Mouse (Mus musculus) left cerebral cortex, postnatal 4 days (tissue): Measurements from ENCODE around the gene Hes7. TPM values are rescaled to one million over a fixed set of nuclear protein-coding genes. Genes with fewer than 3 reads are reported as not detected.
"Not testable (repeated sequence)": the region's sequence is repeated elsewhere in the genome, so short reads cannot be mapped to it uniquely, and the experiment has no call there.

Source experiments
- DNase-seq: peaks from one replicate; pipeline ENCODE4 v3.0.0-alpha.2; 2022
- intact Hi-C: fragments of 180-260 bp; cut with DNase I; formaldehyde crosslinking; loops from one replicate; pipeline ENCODE4 v1.15.1; 2025
- total RNA-seq, 2 experiments: library from RNA; stranded (reverse); gene quantifications; 2 replicates each; pipeline ENCODE4 v1.2.3; 2021

Gene Hes7
- total RNA-seq, 2 experiments from 2014 or later = 2.3 to 2.6 TPM

DNA sequence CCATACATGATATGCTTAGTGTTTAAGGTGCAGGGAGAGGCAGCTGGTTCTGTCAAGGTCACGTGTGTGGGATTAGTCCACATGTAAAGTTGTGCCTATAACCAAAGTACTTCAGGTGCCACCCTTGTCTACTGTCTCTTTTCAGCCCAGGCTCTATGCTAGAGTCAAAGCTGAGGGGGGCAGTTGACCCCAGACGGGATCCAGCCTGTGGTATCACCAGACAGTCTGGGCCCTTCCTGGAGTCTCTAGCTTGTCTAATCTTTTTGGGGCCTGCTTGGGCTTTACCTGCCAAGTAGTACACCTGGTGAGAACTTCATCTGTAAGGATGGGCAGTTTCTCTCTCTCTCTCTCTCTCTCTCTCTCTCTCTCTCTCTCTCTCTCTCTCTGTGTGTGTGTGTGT is 32.6 kb upstream of the Hes7 start:
- intact Hi-C loops = no loop called here
- no peak for DNase-seq

DNA sequence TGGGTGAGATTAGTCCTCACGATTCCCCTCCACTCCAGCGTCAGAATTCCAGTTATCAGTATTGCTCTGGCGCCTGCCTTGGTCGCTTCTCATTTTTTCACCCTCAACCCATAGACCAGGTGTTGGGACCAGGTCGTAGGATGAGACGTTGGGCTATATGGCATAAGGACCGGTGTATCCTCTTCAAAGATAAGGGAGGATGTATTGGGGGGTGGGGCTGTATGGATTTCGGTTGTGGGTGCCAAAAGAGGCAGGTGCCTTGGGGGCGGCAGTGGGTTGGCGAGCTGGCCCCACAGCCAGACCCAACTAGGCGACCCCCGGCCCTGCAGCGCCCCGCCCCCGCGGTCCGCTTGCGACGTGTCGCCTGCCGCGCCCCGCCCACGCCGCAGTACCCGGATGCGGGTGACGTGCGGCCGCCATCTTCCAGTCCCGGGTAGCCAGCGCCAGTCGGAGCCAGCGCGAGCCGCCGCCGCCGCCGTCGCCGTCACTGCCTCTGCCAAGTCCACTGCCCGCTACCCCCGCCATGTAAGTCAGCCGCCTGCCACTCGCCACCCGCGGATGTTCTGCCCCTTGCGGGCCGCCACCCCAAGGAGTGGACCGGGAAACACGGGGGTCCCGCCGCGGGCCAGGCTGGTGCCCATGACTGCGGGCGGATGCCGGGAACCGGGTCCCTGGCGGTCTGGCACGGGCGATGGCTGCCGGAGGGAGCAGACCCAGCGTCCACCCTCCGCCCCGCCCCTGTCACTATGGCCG is 31.9 kb upstream of the Hes7 start, which contains the start of gene Vamp2:
Gene Vamp2, plus strand, starts transcription at position 388 of the 753 bp plus-strand sequence.
- intact Hi-C loops = no loop called here
- peak; percentile 96 for DNase-seq

DNA sequence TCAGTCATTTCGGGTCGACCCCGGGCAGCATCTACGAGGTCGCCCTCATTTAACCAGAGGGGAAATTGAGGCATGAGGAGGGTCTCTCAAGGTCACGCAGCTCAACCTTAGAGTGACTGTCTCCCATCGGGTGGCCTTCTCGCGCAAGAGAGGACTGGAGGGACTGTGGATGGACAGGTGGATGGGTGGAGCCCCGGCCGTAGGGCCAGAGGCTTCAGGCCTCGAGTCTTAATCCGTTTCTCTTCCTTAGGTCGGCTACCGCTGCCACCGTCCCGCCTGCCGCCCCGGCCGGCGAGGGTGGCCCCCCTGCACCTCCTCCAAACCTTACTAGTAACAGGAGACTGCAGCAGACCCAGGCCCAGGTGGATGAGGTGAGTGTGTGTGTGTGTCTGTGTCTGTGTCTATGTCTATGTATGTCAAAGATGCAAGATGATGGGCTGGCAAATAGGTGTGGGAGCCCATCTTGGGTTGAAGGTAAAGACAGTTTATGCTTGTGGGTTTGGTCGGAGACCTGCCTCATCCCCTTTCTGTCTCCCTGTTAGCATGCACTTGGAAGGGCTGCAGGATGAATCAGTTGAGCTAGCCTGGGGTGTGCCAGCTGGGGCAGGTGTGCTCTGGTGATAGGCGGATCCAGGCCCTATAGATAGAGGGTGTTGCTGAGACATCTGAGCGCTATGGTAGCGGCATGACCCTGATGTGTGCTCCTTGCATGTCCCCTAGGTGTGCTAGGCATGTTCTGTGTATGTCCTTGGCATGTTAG is 31.2 kb upstream of the Hes7 start:
- intact Hi-C loops = no loop called here
- DNase-seq = no peak

DNA sequence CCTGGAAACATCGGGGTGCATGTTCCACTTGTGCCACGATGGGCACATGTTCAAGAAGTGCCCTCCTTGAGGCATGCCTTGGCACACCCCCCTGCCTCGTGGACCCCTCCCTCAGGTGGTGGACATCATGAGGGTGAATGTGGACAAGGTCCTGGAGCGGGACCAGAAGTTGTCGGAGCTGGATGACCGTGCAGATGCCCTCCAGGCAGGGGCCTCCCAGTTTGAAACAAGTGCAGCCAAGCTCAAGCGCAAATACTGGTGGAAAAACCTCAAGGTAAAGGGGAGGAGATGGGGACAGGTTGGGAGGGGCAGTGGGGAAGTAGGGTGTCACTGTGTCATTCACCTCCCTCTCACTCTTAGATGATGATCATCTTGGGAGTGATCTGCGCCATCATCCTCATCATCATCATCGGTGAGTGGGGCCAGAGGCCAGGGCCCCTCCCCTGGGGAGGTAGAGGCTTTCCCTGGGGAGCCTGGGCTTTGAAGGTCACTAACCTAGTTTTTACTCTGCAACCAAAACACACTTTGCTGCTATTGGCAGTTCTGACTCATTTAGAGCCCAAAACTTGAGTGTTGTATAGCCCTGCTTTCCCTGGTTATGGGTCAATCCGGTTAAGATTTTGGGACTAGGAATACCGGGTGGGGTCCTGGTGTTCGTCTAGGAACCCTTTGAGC is 30.5 kb upstream of the Hes7 start:
- intact Hi-C loops = no loop called here
- no peak for DNase-seq

DNA sequence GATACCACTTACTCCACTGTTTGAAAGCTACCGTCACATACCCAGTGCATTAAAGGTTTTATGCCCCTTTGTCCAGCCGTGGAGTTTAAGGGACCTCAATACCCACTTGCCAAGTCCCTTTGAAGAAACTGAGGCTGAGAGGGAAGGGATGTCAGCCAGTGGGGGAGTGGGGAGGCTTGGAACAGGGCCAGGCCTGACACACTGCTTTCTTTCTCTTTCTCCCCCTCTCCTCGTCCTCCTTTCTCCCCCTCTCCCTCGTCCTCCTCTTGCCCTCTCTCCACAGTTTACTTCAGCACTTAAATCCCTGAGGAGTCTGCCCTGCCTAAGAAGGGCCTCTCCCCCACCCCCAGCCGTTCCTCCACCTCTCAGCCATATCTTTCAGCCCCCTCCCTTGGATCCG is 29.8 kb upstream of the Hes7 start:
- no peak for DNase-seq
- intact Hi-C loops = no loop called here

GRCm38 (mm10) chr11:69091566-69092385 is 28.4 kb upstream of the Hes7 start:
- no peak for DNase-seq
- intact Hi-C loops = no loop called here

DNA sequence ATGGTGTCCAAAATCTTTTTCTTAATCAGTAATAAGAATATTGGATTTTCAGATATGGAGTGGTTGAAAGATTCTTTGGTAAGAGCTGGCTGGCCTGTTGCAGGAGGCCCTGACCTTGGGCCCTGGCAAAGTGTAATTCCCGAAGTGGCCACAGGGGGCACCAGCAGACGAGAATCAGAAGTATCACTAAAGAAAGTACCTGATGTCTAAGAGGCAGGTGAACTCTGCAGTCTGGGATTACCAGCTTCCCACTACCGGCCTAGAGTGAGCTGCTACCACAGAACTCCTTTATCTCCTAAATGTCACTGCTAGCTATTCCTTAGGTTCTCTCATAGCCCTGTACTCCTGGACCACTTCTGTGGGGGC is 27.8 kb upstream of the Hes7 start:
- DNase-seq = peak; percentile 82
- intact Hi-C loops = no loop called here

- DNase-seq = no peak
- intact Hi-C loops = no loop called here
These were observed 27.3 kb upstream of the Hes7 start for GRCm38 (mm10) chr11:69092871-69093270.

GRCm38 (mm10) chr11:69093856-69094255 is 26.3 kb upstream of the Hes7 start:
- DNase-seq, intact Hi-C loops: not testable (repeated sequence)

DNA sequence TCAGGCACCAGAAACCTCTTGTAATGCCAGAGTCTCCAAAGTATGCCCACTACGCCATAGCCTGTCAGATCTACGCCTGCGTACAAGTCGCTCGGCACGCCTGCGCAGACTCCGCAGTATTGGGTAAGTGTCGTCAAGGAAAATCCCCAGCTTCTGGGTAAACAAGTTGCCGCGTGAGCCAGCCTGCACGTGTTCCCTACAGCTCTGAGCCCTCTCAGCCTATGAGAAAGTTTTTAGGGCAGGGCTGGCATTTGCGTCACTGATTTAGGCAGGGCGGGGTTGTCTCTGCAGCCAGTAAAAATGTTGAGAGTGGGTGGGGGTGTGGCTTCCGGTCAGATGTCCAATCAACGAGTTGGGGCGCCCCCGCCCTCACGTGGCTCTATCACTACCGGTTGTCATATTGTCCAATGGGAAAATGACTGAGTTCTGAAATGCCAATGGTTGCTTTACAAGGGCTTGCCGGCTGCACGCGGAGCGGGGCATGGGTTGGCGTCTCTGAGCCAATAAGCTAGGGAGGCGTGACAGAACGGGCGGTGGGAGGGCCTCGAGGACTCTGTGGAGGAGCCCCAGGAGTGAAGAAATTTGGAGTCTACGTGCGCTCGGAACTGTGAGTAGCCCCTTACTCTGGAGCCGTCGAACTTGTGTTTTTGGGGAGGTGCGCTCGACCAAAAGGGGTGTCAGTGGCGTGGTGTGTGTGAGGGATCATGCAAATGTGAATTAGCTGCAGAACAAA is 25.3 kb upstream of the Hes7 start, which contains the start of gene Per1:
Gene Per1, plus strand, starts transcription at position 521 of the 733 bp plus-strand sequence.
- intact Hi-C loops = no loop called here
- DNase-seq = peak; percentile 99

- DNase-seq = no peak
- intact Hi-C loops = no loop called here
These were observed 24.5 kb upstream of the Hes7 start for GRCm38 (mm10) chr11:69095511-69096231.

GRCm38 (mm10) chr11:69096360-69096986 is 23.7 kb upstream of the Hes7 start:
- intact Hi-C loops = no loop called here
- no peak for DNase-seq

DNA sequence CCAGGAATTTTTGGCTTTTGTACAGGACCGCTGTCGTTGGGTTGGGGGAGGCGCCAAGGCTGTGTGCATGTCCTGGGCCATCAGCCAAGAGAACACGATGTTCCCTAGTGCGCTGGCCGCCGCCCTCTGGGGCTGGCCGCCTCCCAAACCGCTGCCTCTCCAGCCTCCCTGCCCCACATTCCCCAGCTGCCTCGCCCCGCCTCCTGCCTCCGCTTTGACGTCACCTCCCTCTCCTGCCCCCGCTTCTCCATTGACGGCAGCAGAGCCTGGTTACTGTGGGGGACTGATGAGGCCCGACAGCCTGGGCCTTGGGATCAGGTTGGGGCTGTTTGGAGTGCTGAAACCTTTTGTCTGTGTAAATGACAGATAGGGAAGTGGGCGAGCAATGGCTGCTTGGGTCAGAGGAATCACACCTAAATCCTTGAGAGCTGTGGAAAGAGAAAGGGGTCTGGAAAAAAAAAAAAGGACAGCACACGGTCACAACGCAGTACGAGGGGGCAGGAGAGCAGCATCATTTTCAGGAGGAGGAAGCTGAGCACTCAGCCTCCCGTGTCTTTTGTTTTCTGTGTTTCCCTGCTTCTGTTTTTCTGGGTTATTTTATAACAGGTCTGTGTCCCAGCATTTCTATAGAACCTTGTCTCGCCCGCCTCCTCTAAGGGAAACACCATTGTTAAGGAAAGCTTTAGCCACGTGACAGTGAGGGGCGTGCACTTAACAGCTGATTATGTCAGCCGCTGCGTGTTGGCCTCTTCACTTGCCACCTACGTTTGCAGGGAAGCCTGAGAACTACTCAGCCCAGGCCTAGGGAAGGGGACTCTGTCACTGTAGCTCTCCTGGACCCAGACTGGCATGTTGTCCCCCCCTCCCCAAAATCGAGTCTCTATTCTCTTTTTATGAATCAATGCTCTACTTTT is 23.0 kb upstream of the Hes7 start:
- peak; percentile 93 for DNase-seq
- intact Hi-C loops = no loop called here

GRCm38 (mm10) chr11:69098039-69098761 is 22.0 kb upstream of the Hes7 start:
- intact Hi-C loops = no loop called here
- DNase-seq = no peak

GRCm38 (mm10) chr11:69098762-69099091 is 21.5 kb upstream of the Hes7 start:
- peak; percentile 96 for DNase-seq
- intact Hi-C loops = no loop called here

GRCm38 (mm10) chr11:69099177-69099914 is 20.9 kb upstream of the Hes7 start:
- intact Hi-C loops = no loop called here
- peak; percentile 73 for DNase-seq
